Mouse (Mus musculus) bone marrow macrophage, adult 2 months (primary cell): ENCODE data around the gene Btg2.

Source experiments
- CTCF ChIP-seq: IDR thresholded peaks from 2 replicates; pipeline ENCODE4 v1.5.1; 2012; ENCODE audit warnings: low read depth, mild to moderate bottlenecking, low read length, moderate library complexity
- POLR2A ChIP-seq: IDR thresholded peaks from 2 replicates; pipeline ENCODE4 v1.6.1; 2012; ENCODE audit warnings: mild to moderate bottlenecking, low read depth, low read length, borderline replicate concordance

GRCm38 (mm10) chr1:134092852-134093770, 14.2 kb upstream of the Btg2 start:
- TF ChIP-seq CTCF (no peak), POLR2A (no peak)
